Mouse (Mus musculus) erythroblast, embryonic 14.5 days (primary cell): Measurements from ENCODE around the gene Fmo4.

Experiments used
- GATA1 ChIP-seq: IDR thresholded peaks from 2 replicates; pipeline ENCODE4 v1.6.1; 2012; ENCODE audit warnings: low read length, inconsistent platforms, mixed read lengths
- TAL1 ChIP-seq: IDR thresholded peaks from 3 replicates; pipeline ENCODE4 v1.6.1; 2012; ENCODE audit warnings: low read length, inconsistent platforms, mixed read lengths

DNA sequence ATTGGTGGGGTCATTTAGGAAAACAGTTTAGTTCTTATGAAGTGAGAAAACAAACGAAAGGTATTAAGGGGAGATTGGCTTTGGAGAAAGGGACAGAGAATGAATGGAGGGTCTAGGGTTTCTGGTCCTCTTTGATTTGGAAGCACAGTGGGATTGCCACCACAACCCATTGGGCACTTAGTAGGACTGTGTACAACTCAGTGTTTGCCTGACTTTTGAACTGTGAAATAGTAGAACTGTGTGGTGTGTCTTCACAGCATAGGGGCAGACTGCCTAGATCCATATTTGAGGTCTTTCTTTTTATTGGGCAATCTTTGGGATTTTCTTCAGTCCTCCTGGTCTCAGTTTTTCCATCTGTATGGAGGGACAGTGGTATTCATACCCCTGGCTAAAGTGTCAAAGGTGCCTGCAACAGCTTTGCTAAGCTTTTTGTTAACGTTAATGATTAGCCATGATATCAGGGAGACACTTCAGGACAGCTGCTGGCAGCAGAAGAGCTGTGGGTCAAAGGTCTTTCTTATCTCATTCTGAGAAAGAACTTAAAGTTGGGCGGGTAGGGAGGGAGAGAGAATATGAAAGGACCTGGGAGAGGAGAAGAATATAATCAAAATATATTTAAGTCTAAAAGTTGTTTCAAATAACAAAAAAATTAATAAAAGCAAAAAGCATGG lies 40.2 kb upstream of the Fmo4 start:
- TF ChIP-seq GATA1 (no peak), TAL1 (no peak)
